9 mouse cellular contexts compared by ENCODE assay signal in the genomic region with DNA sequence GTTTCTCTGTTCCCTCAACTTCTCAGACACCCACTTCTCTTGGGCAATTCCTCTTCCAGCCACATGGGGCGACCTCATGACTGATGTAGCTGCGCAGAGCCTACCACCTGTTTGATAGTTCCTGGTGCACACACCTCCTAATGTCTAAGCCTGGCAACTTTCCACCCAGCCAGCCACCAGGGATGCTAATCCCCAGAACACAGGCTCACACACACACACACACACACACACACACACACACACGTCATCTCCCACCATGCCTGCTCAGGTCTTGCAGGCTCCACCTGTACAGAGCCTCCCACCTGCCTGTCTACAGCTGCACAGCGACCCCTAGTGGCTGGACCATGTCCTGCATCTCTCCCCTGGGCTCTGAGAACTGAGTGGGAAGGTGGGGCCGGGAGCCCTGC. TPM values are rescaled to one million over a fixed set of nuclear protein-coding genes. Genes with fewer than 3 reads are reported as not detected.
DNase-seq lines count a peak whose midpoint lies in the region; ATAC-seq and TF ChIP-seq lines count a peak whose summit lies in the region.
"Had no signal": no experiment of that assay in that cellular context is flagged by ENCODE, and none has a peak within 500 bp of the region (broad histone marks: within the 10 kb centered on the region; RNA-seq: fewer than 3 reads in every experiment).

No protein-coding gene starts in this region.

- no peak overlapping the region for H3K27ac ChIP-seq in CH12.LX (ENCODE audit: insufficient read depth, low read depth)
- no peak overlapping the region for H3K27ac ChIP-seq in bone marrow, adult 2 months (ENCODE audit: control insufficient read depth, insufficient read depth, low read depth, low read length, poor library complexity)
- H3K27ac ChIP-seq in embryonic facial prominence, embryonic 15.5 days (replicated peaks) = no peak overlapping the region

- 34% methylated on average over 5 of the region's 5 CpGs for WGBS in bone marrow, adult 2 months
- WGBS in embryonic facial prominence, embryonic 15.5 days = 43% methylated on average over 5 of the region's 5 CpGs

- H3K36me3 ChIP-seq in CH12.LX (replicated peaks in 1 of 2; ENCODE audit: control insufficient read depth in 1 of 2, insufficient read depth in 1 of 2, low read length in 1 of 2) = peaks cover 65 to 74% of the 10 kb centered on the region in 2 experiments
- H3K36me3 ChIP-seq in embryonic facial prominence, embryonic 15.5 days = peaks cover 70% of the 10 kb centered on the region

- peak; percentile 67 for TF ChIP-seq RAD21 in CH12.LX (IDR thresholded peaks at IDR 0.05; ENCODE audit: low read depth, low read length)

- dilution Hi-C loops in CH12.LX (cut with MboI; ENCODE audit: extremely low pct_ligation_motif_present, extremely low pct_unique_long_range_greater_than_20kb, low sequenced_read_pairs) = no loop called here

- intact Hi-C loops in heart, postnatal 36 days (cut with DNase I) = loop anchor here (1.0 kb wide), 1 partner anchor 56 kb away; no protein-coding TSS in a partner anchor

- H3K4me3 ChIP-seq in CH12.LX (replicated peaks in 1 of 3; ENCODE audit: low read depth in 2 of 3, low read length in 2 of 3, poor library complexity in 1 of 3) = no peak overlapping the region
- H3K4me3 ChIP-seq in bone marrow, adult 2 months (replicated peaks; ENCODE audit: control insufficient read depth, low read depth, low read length) = no peak overlapping the region
- H3K4me3 ChIP-seq in embryonic facial prominence, embryonic 15.5 days (replicated peaks) = no peak overlapping the region

- no peak overlapping the region for H3K4me2 ChIP-seq in CH12.LX (ENCODE audit: insufficient read depth, low read depth, poor library complexity, severe bottlenecking)
- H3K4me2 ChIP-seq in embryonic facial prominence, embryonic 15.5 days (replicated peaks) = no peak overlapping the region

- peak; percentile 73 for DNase-seq in CH12.LX (ENCODE audit: extremely low read depth)
- peak; percentile 78 to 85 for DNase-seq in heart, postnatal 36 days
- peak; percentile 71 to 74 for DNase-seq in layer of hippocampus, postnatal 25 days (ENCODE audit: extremely low spot score in 1 of 2, low spot score in 1 of 2)
- DNase-seq in lung, postnatal 14 days = peak; percentile 90
- DNase-seq in retina, embryonic 14.5 days (ENCODE audit: low spot score) = peak; percentile 83
- peak; percentile 90 for DNase-seq in thymus, postnatal 25 days

- peaks cover 14 to 53% of the 10 kb centered on the region in 2 experiments for H3K4me1 ChIP-seq in CH12.LX (ENCODE audit: control insufficient read depth in 1 of 2, insufficient read depth in 2 of 2)
- H3K4me1 ChIP-seq in bone marrow, adult 2 months (ENCODE audit: control insufficient read depth, insufficient read depth, low read length) = no peaks in the 10 kb centered on the region
- H3K4me1 ChIP-seq in embryonic facial prominence, embryonic 15.5 days = peaks cover 17% of the 10 kb centered on the region

- H3K9ac ChIP-seq in CH12.LX (ENCODE audit: insufficient read depth, low read depth) = no peak overlapping the region
- no peak overlapping the region for H3K9ac ChIP-seq in embryonic facial prominence, embryonic 15.5 days

- TF ChIP-seq EP300 in CH12.LX (IDR thresholded peaks at IDR 0.05; ENCODE audit: low read length) = no peak

- TF ChIP-seq CTCF in CH12.LX (conservative IDR thresholded peaks at IDR 0.05 in 1 of 2, IDR thresholded peaks at IDR 0.05 in 1 of 2; ENCODE audit: low read depth in 2 of 2, low read length in 2 of 2) = peak; percentile 82 to 83
- peak; percentile 98 for TF ChIP-seq CTCF in bone marrow, adult 2 months (IDR thresholded peaks at IDR 0.05; ENCODE audit: control insufficient read depth, insufficient read depth, low read length)

- TF ChIP-seq POLR2A in CH12.LX (IDR thresholded peaks at IDR 0.05; ENCODE audit: low read depth, low read length) = no peak
- 0 out of 2 replicates have a peak, but pooled peaks have one; percentile 14 for TF ChIP-seq POLR2A in bone marrow, adult 2 months (IDR thresholded peaks at IDR 0.05; ENCODE audit: borderline replicate concordance, control insufficient read depth, low read depth, low read length)

- ATAC-seq in embryonic facial prominence, embryonic 15.5 days (ENCODE audit: insufficient number of reproducible peaks, low FRiP score, low TSS enrichment, low read depth) = peak; percentile 48

- in situ Hi-C loops in CH12.LX (cut with MboI; ENCODE audit: low pct_ligation_motif_present, low pct_unique_long_range_greater_than_20kb, low sequenced_read_pairs) = loop anchor here (5.0 kb wide), 1 partner anchor 55 kb away; no protein-coding TSS in a partner anchor

- H3K9me3 ChIP-seq in CH12.LX (replicated peaks; ENCODE audit: low read length) = no peaks in the 10 kb centered on the region
- H3K9me3 ChIP-seq in embryonic facial prominence, embryonic 15.5 days (replicated peaks) = no peaks in the 10 kb centered on the region

- H3K27me3 ChIP-seq in CH12.LX (replicated peaks) = no peaks in the 10 kb centered on the region
- no peaks in the 10 kb centered on the region for H3K27me3 ChIP-seq in embryonic facial prominence, embryonic 15.5 days

- H3K79me2 ChIP-seq in CH12.LX (replicated peaks; ENCODE audit: control insufficient read depth, extremely low read depth, insufficient read depth, poor library complexity, severe bottlenecking) = no peaks in the 10 kb centered on the region

TF ChIP-seq in CH12.LX, 34 proteins besides CTCF, POLR2A, EP300 and RAD21:
- TF ChIP-seq SMC3 (IDR thresholded peaks at IDR 0.05; ENCODE audit: low read depth, low read length) (peak; percentile 55), NELFE (IDR thresholded peaks at IDR 0.05; ENCODE audit: low read depth, low read length) (no peak)
TF ChIP-seq in CH12.LX: peak in this region for 1.

RNA-seq across cellular contexts. Expression of a gene that starts 2.3 kb away (rescaled TPM):
- 0.38 and 0.55 TPM in 2 replicates for total RNA-seq in CH12.LX (2012; rRNA removed)
- 0.62 and 0.66 TPM in 2 replicates for total RNA-seq in CH12.LX (2014; rRNA removed)
- polyA plus RNA-seq in CH12.LX (2012; ENCODE audit: insufficient read length, low read depth) = 1.1 and 1.4 TPM in 2 replicates
- 1.3 TPM in 1 of 2 replicates, not detected in the other for polyA plus RNA-seq in bone marrow, adult 2 months (2011; ENCODE audit: insufficient read depth, insufficient read length, low replicate concordance, missing spikeins)
- polyA plus RNA-seq in embryonic facial prominence, embryonic 15.5 days (2015; fragmentation: Nextera tagmentation; extraction: Ambion mirVana) = 0.49 and 0.69 TPM in 2 replicates
- total RNA-seq in heart, postnatal 36 days (2021) = not detected
- total RNA-seq in layer of hippocampus, postnatal 25 days (2021) = under 1 TPM; 0.20 to 0.21 TPM

RNA-seq across cellular contexts. Expression of a gene that starts 13.7 kb away (rescaled TPM):
- total RNA-seq in CH12.LX (2012; rRNA removed) (118 and 150 TPM in 2 replicates), CH12.LX (2014; rRNA removed) (68.7 and 73.5 TPM in 2 replicates)
- 100 and 113 TPM in 2 replicates for polyA plus RNA-seq in CH12.LX (2012; ENCODE audit: insufficient read length, low read depth)
- polyA plus RNA-seq in bone marrow, adult 2 months (2011; ENCODE audit: insufficient read depth, insufficient read length, low replicate concordance, missing spikeins) = 60.6 and 104 TPM in 2 replicates
- 86.8 and 92.7 TPM in 2 replicates for polyA plus RNA-seq in embryonic facial prominence, embryonic 15.5 days (2015; fragmentation: Nextera tagmentation; extraction: Ambion mirVana)
- 10 to 100 TPM; 44.6 to 49.8 TPM for total RNA-seq in heart, postnatal 36 days (2021)
- 100 to 1,000 TPM; 164 to 188 TPM for total RNA-seq in layer of hippocampus, postnatal 25 days (2021)

RNA-seq across cellular contexts. Expression of a gene that starts 13.9 kb away (rescaled TPM):
- total RNA-seq in CH12.LX (2012; rRNA removed) (2.3 and 3.1 TPM in 2 replicates), CH12.LX (2014; rRNA removed) (0.69 and 1.3 TPM in 2 replicates)
- polyA plus RNA-seq in CH12.LX (2012; ENCODE audit: insufficient read length, low read depth) = 4.3 and 6.6 TPM in 2 replicates
- polyA plus RNA-seq in bone marrow, adult 2 months (2011; ENCODE audit: insufficient read depth, insufficient read length, low replicate concordance, missing spikeins) = 3.7 and 5.9 TPM in 2 replicates
- 6.7 and 7.3 TPM in 2 replicates for polyA plus RNA-seq in embryonic facial prominence, embryonic 15.5 days (2015; fragmentation: Nextera tagmentation; extraction: Ambion mirVana)
- 1 to 10 TPM; 3.1 to 4.4 TPM for total RNA-seq in heart, postnatal 36 days (2021)
- total RNA-seq in layer of hippocampus, postnatal 25 days (2021) = 1 to 10 TPM in 1 of 2 experiments, under 1 TPM in 1; 0.86 to 1.9 TPM

RNA-seq across cellular contexts. Expression of a gene that starts 19.1 kb away (rescaled TPM):
- total RNA-seq in CH12.LX (2012; rRNA removed) (27.5 and 31.2 TPM in 2 replicates), CH12.LX (2014; rRNA removed) (28.8 and 32.0 TPM in 2 replicates)
- polyA plus RNA-seq in CH12.LX (2012; ENCODE audit: insufficient read length, low read depth) = 31.9 and 35.4 TPM in 2 replicates
- polyA plus RNA-seq in bone marrow, adult 2 months (2011; ENCODE audit: insufficient read depth, insufficient read length, low replicate concordance, missing spikeins) = 18.1 and 33.6 TPM in 2 replicates
- polyA plus RNA-seq in embryonic facial prominence, embryonic 15.5 days (2015; fragmentation: Nextera tagmentation; extraction: Ambion mirVana) = 20.8 and 22.7 TPM in 2 replicates
- total RNA-seq in heart, postnatal 36 days (2021) = 10 to 100 TPM; 13.2 to 16.5 TPM
- 10 to 100 TPM; 37.2 to 37.4 TPM for total RNA-seq in layer of hippocampus, postnatal 25 days (2021)

RNA-seq across cellular contexts. Expression of a gene that starts 30.1 kb away (rescaled TPM):
- total RNA-seq in CH12.LX (2012; rRNA removed) = not detected in 2 replicates
- not detected in 2 replicates for total RNA-seq in CH12.LX (2014; rRNA removed)
- polyA plus RNA-seq in CH12.LX (2012; ENCODE audit: insufficient read length, low read depth) = not detected in 2 replicates
- 2.0 TPM in 1 of 2 replicates, not detected in the other for polyA plus RNA-seq in bone marrow, adult 2 months (2011; ENCODE audit: insufficient read depth, insufficient read length, low replicate concordance, missing spikeins)
- not detected in 2 replicates for polyA plus RNA-seq in embryonic facial prominence, embryonic 15.5 days (2015; fragmentation: Nextera tagmentation; extraction: Ambion mirVana)
- not detected for total RNA-seq in heart, postnatal 36 days (2021)
- total RNA-seq in layer of hippocampus, postnatal 25 days (2021) = not detected
- polyA plus RNA-seq: gonadal fat pad, adult 2 months had no signal
